Mouse (Mus musculus) G1E (cell line): ENCODE measurements around the gene Pcgf1.

Experiments used
- CTCF ChIP-seq: IDR thresholded peaks from 2 replicates; pipeline ENCODE4 v1.5.1; 2012; ENCODE audit warnings: low read depth, low read length, inconsistent platforms, mixed read lengths
- GATA1 ChIP-seq: IDR thresholded peaks from 2 replicates; pipeline ENCODE4 v1.6.1; 2012; ENCODE audit warnings: borderline replicate concordance, low read length, inconsistent platforms, mixed read lengths
- TAL1 ChIP-seq: conservative IDR thresholded peaks from 2 replicates; pipeline ENCODE4 v1.6.1; 2012; ENCODE audit warnings: low read depth, low read length, inconsistent platforms, mixed read lengths

GRCm38 (mm10) chr6:83071220-83071619 is 6.4 kb upstream of the Pcgf1 start:
- TF ChIP-seq TAL1, result no peak
- TF ChIP-seq CTCF, result no peak
- TF ChIP-seq GATA1, result no peak
